Mouse (Mus musculus) kidney, adult 8-10 months (tissue): Measurements from ENCODE around the gene Slc37a3.

Experiments
- DNase-seq, 2 experiments: peaks; one replicate each; pipeline ENCODE4 v3.0.0; 2022

Gene Slc37a3

GRCm38 (mm10) chr6:39317854-39318630, 59.4 kb downstream of the Slc37a3 start:
- DNase-seq = no peak

- no peak for DNase-seq
These were observed 61.4 kb downstream of the Slc37a3 start for GRCm38 (mm10) chr6:39316089-39316488.

GRCm38 (mm10) chr6:39314461-39314860, 63.0 kb downstream of the Slc37a3 start:
- no peak for DNase-seq

- no peak for DNase-seq
These were observed 65.7 kb downstream of the Slc37a3 start for GRCm38 (mm10) chr6:39311786-39312185.

GRCm38 (mm10) chr6:39304371-39304874, 73.1 kb downstream of the Slc37a3 start:
- no peak for DNase-seq

GRCm38 (mm10) chr6:39301484-39301883, 76.0 kb downstream of the Slc37a3 start:
- DNase-seq = no peak

GRCm38 (mm10) chr6:39297079-39297478, 80.4 kb downstream of the Slc37a3 start:
- no peak for DNase-seq

GRCm38 (mm10) chr6:39296474-39296873, 81.0 kb downstream of the Slc37a3 start:
- DNase-seq = no peak

GRCm38 (mm10) chr6:39295727-39296411, 81.6 kb downstream of the Slc37a3 start:
- DNase-seq = no peak

GRCm38 (mm10) chr6:39289721-39290120, 87.8 kb downstream of the Slc37a3 start:
- no peak for DNase-seq

GRCm38 (mm10) chr6:39287782-39288181, 89.7 kb downstream of the Slc37a3 start:
- DNase-seq = no peak

- DNase-seq = no peak
These were observed 90.8 kb downstream of the Slc37a3 start for GRCm38 (mm10) chr6:39286732-39287083.

GRCm38 (mm10) chr6:39286053-39286731, 91.3 kb downstream of the Slc37a3 start:
- DNase-seq = peak in 1 of 2 experiments; percentile 28

GRCm38 (mm10) chr6:39284836-39285235, 92.6 kb downstream of the Slc37a3 start:
- DNase-seq = peak; percentile 42 to 51
